Mouse (Mus musculus): ENCODE measurements around the gene Gm21972. TPM values are rescaled to one million over a fixed set of nuclear protein-coding genes. Genes with fewer than 3 reads are reported as not detected.

Gm21972 gene
- total RNA-seq (2023) = 1.8 TPM

DNA sequence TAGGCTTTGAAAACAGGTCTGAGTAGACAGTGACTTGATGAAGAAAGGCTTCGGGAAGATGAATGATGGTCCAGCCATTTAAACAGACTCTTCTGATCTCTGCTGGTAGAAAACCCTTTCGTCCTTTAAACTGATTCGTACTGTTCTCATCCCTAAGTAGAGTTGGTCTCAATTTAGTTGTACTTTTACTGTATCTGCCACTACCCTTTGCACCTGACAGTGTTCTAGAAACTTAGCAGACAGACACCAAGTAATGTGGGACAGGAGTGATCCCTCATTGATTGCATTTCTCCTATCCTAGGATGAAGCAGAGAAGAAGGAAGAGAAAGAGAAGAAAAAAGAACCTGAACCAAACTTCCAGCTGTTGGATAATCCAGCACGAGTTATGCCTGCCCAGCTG, at the start of gene Gm21972:
Gene Gm21972 (plus strand): TSS at position 301 of the 400 bp plus-strand sequence.

DNA sequence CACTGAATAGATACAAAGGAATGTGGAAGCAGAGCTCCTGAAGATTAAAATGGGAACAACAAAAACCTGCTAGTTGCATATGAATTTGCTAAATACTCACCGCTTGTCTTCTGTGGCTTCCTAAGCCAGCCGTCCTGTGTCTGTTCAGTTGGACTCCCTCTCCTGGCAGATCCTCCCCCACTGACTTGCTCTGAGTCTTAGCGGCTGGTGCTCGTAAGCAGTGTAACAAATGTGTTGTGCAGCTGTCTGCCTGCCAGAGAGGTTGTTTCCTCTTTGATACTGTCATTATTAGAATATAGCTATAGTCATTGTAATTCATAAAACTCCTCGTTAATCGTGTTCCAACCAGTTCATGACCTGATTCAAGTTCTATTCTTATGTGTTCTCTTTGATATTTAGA, 21.7 kb upstream of the Gm21972 start, which contains the start of gene Htr2b:
Gene Htr2b (minus strand): TSS at position 192 of the 400 bp plus-strand sequence.

DNA sequence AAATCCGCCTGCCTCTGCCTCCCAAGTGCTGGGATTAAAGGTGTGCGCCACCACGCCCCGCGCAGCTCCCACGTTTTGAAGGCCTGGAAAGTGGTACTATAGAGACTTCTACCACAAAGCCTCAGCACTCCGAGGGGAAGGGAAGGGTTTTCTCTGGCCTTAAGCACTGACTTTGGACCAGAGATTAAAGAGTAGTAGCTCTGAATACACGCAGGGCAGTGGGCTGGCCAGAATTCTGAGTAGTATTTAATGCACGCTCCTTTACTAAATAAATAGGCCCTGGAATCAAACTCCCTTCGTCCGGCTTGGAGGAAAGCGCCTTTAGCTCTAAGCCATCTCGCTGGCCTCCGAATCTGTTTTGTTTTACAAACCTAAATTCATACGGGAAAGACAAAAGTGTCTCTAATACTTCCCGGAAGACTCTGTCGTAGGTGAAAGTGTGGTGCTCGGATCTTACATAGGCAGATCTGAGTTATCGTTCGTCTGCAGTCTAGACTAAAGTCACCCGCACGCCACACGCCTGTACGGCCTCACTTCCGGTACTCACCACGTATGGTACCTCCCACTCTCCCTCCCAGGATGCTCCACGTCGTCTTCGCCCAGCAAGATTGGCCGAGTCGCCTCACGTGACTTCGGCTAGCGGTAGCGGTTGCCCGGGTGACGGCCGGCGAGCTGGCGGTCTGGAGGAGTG, 20.8 kb downstream of the Gm21972 start, which contains the start of gene Armc9:
Gene Armc9 (plus strand): TSS at position 648 of the 691 bp plus-strand sequence.

Other genes starting within 250 kb of the Gm21972 start
- 71.3 TPM for gene Itm2c, start 239.4 kb upstream of the Gm21972 start, total RNA-seq (2023)
- gene 4933407L21Rik, start 205.2 kb upstream of the Gm21972 start, total RNA-seq (2023) = 0.44 TPM
- gene Gpr55, start 172.6 kb upstream of the Gm21972 start, total RNA-seq (2023) = 1.2 TPM
- not detected for gene Spata3, start 116.8 kb upstream of the Gm21972 start, total RNA-seq (2023)
- 0.50 TPM for gene 2810459M11Rik, start 87.8 kb upstream of the Gm21972 start, total RNA-seq (2023)
- 48.9 TPM for gene Psmd1, start 69.2 kb upstream of the Gm21972 start, total RNA-seq (2023)
- gene Htr2b, start 21.7 kb upstream of the Gm21972 start, total RNA-seq (2023) = not detected
- gene Armc9, start 21.1 kb downstream of the Gm21972 start, total RNA-seq (2023) = 10.6 TPM
- 0.56 TPM for gene B3gnt7, start 169.2 kb downstream of the Gm21972 start, total RNA-seq (2023)
- gene Ncl, start 225.8 kb downstream of the Gm21972 start, total RNA-seq (2023) = 539 TPM